Mouse (Mus musculus) heart, postnatal 0 days (tissue): Measurements from ENCODE around the gene Zfp553. TPM values are rescaled to one million over a fixed set of nuclear protein-coding genes. Genes with fewer than 3 reads are reported as not detected.

Experiments
- ATAC-seq: fragments of 200-750 bp; cut with Nextera tagmentation; 2 replicates; pipeline ENCODE4 v1.8.0; 2017; ENCODE audit warnings: low read depth, moderate number of reproducible peaks, moderate library complexity; ENCODE audit not compliant: insufficient read depth
- DNase-seq: peaks from one replicate; pipeline ENCODE4 v3.0.0-alpha.2; 2016; ENCODE audit warnings: low spot score
- H3K27ac ChIP-seq: fragments of 300-500 bp; sonication (generic); 2 replicates; pipeline ENCODE4 v1.5.1; 2014; ENCODE audit warnings: low read depth, mild to moderate bottlenecking
- H3K27me3 ChIP-seq: fragments of 300-500 bp; sonication (generic); 2 replicates; pipeline ENCODE4 v1.6.1; 2014; ENCODE audit warnings: low read length, mixed read lengths; ENCODE audit not compliant: control insufficient read depth, insufficient read depth
- H3K36me3 ChIP-seq: fragments of 300-500 bp; sonication (generic); replicated peaks from 2 replicates; pipeline ENCODE4 v1.6.1; 2014; ENCODE audit warnings: low read length, mixed read lengths; ENCODE audit not compliant: control insufficient read depth, insufficient read depth
- H3K4me1 ChIP-seq: fragments of 300-500 bp; sonication (generic); 2 replicates; pipeline ENCODE4 v1.6.1; 2014; ENCODE audit warnings: antibody characterized with exemption; ENCODE audit not compliant: control insufficient read depth, insufficient read depth
- H3K4me2 ChIP-seq: fragments of 300-500 bp; sonication (generic); 2 replicates; pipeline ENCODE4 v1.6.1; 2014; ENCODE audit warnings: low read depth, mild to moderate bottlenecking, low read length, moderate library complexity
- H3K4me3 ChIP-seq: fragments of 300-500 bp; sonication (generic); 2 replicates; pipeline ENCODE4 v1.5.1; 2014; ENCODE audit warnings: low read depth, low read length
- H3K9ac ChIP-seq: fragments of 300-500 bp; sonication (generic); replicated peaks from 2 replicates; pipeline ENCODE4 v1.6.1; 2014; ENCODE audit warnings: low read depth, low read length, mixed read lengths
- H3K9me3 ChIP-seq: fragments of 300-500 bp; sonication (generic); replicated peaks from 2 replicates; pipeline ENCODE4 v1.6.1; 2016; ENCODE audit warnings: low read length; ENCODE audit not compliant: control insufficient read depth
- CTCF ChIP-seq: IDR thresholded peaks from 2 replicates; pipeline ENCODE4 v1.5.1; 2016; ENCODE audit warnings: antibody characterized with exemption, control low read depth, low read depth
- EP300 ChIP-seq: IDR thresholded peaks from 2 replicates; pipeline ENCODE4 v1.6.1; 2016; ENCODE audit warnings: antibody characterized with exemption, low read depth
- WGBS: fragments of 180-500 bp; shearing (Covaris S2); extraction: QIAGEN DNeasy Blood & Tissue Kit; methylation state at CpG from one replicate; pipeline ENCODE4 v1.1.7; 2014; 5-methylcytosine and 5-hydroxymethylcytosine counted together
- polyA plus RNA-seq: library from polyadenylated mRNA; unstranded; fragments of >200 nt; fragmentation: Nextera tagmentation; extraction: Ambion mirVana; gene quantifications from 2 replicates; pipeline ENCODE4 v1.2.1, GENCODE M21; 2015
- total RNA-seq: library from RNA; depleted of rRNA; stranded (reverse); fragments of >200 nt; gene quantifications from 2 replicates; pipeline ENCODE4 v1.2.3, GENCODE M21; 2014; ENCODE audit warnings: low replicate concordance

Zfp553 gene
- total and polyA plus RNA-seq, 2 experiments from 2014 or later = 11.2 to 11.8 TPM

GRCm38 (mm10) chr7:127188305-127189276 lies 44.3 kb upstream of the Zfp553 start:
- no peaks in the 10 kb centered on the region for H3K27me3 ChIP-seq
- H3K9me3 ChIP-seq = no peaks in the 10 kb centered on the region
- DNase-seq (no peak), ATAC-seq (no peak)
- 69% methylated on average over 17 of the region's 17 CpGs for WGBS
- H3K27ac ChIP-seq = peak overlapping the region; percentile 2; the same call in 1 of the 2 replicates
- H3K4me3 ChIP-seq = no peak overlapping the region
- no peak overlapping the region for H3K4me2 ChIP-seq
- peaks cover 26% of the 10 kb centered on the region for H3K36me3 ChIP-seq
- no peaks in the 10 kb centered on the region for H3K4me1 ChIP-seq
- no peak for TF ChIP-seq EP300
- no peak for TF ChIP-seq CTCF
- H3K9ac ChIP-seq = no peak overlapping the region

GRCm38 (mm10) chr7:127190672-127191071 lies 42.2 kb upstream of the Zfp553 start:
- H3K4me1 ChIP-seq = no peaks in the 10 kb centered on the region; the same call in 1 of the 2 replicates
- no peak for ATAC-seq
- H3K27me3 ChIP-seq = no peaks in the 10 kb centered on the region
- DNase-seq = no peak
- H3K27ac ChIP-seq = no peak overlapping the region
- H3K9me3 ChIP-seq = no peaks in the 10 kb centered on the region
- no peak overlapping the region for H3K4me2 ChIP-seq
- H3K36me3 ChIP-seq = peaks cover 36% of the 10 kb centered on the region
- H3K9ac ChIP-seq = no peak overlapping the region
- WGBS = 79% methylated on average over 6 of the region's 6 CpGs
- TF ChIP-seq EP300 = no peak
- TF ChIP-seq CTCF = no peak
- no peak overlapping the region for H3K4me3 ChIP-seq

- Histone ChIP-seq H3K9ac (no peak overlapping the region), H3K36me3 (peaks cover 47% of the 10 kb centered on the region)
These were observed 39.9 kb upstream of the Zfp553 start for GRCm38 (mm10) chr7:127192989-127193388.

GRCm38 (mm10) chr7:127194011-127194632 lies 38.7 kb upstream of the Zfp553 start:
- Histone ChIP-seq H3K9ac (no peak overlapping the region), H3K36me3 (peaks cover 58% of the 10 kb centered on the region), H3K4me3 (no peak overlapping the region), H3K27me3 (no peaks in the 10 kb centered on the region), H3K4me1 (peaks cover 6% of the 10 kb centered on the region), H3K27ac (no peak overlapping the region), H3K4me2 (no peak overlapping the region), H3K9me3 (no peaks in the 10 kb centered on the region)
- TF ChIP-seq EP300 = no peak
- TF ChIP-seq CTCF = no peak
- 87% methylated on average over 17 of the region's 17 CpGs for WGBS
- DNase-seq (no peak), ATAC-seq (no peak)

More at GRCm38 (mm10) chr7:127192989-127193388, 39.9 kb upstream of the Zfp553 start:
- H3K9me3 ChIP-seq = no peaks in the 10 kb centered on the region
- no peak overlapping the region for H3K4me2 ChIP-seq
- WGBS = 92% methylated on average over 5 of the region's 5 CpGs
- TF ChIP-seq EP300 (no peak), CTCF (no peak)
- DNase-seq = no peak
- H3K27ac ChIP-seq = no peak overlapping the region
- peaks cover 6% of the 10 kb centered on the region for H3K4me1 ChIP-seq
- H3K4me3 ChIP-seq = no peak overlapping the region
- no peak for ATAC-seq
- H3K27me3 ChIP-seq = no peaks in the 10 kb centered on the region

GRCm38 (mm10) chr7:127194633-127195029 lies 38.2 kb upstream of the Zfp553 start:
- Histone ChIP-seq H3K27me3 (no peaks in the 10 kb centered on the region), H3K4me1 (peaks cover 6% of the 10 kb centered on the region), H3K4me2 (peak overlapping the region; percentile 64), H3K9ac (no peak overlapping the region), H3K4me3 (peak overlapping the region; percentile 85), H3K27ac (0 out of 2 replicates have a peak overlapping the region, but pooled peaks have one; percentile 86), H3K36me3 (peaks cover 63% of the 10 kb centered on the region), H3K9me3 (no peaks in the 10 kb centered on the region)
- DNase-seq (no peak), ATAC-seq (no peak)
- no peak for TF ChIP-seq EP300
- TF ChIP-seq CTCF = no peak
- 66% methylated on average over 7 of the region's 7 CpGs for WGBS
